Mouse (Mus musculus): ENCODE results near the gene Efcab12. TPM values are rescaled to one million over a fixed set of nuclear protein-coding genes. Genes with fewer than 3 reads are reported as not detected.

Efcab12 gene
- polyA plus RNA-seq, 3 experiments from 2014 or later: 0.31 to 0.47 TPM; not detected in 1

DNA sequence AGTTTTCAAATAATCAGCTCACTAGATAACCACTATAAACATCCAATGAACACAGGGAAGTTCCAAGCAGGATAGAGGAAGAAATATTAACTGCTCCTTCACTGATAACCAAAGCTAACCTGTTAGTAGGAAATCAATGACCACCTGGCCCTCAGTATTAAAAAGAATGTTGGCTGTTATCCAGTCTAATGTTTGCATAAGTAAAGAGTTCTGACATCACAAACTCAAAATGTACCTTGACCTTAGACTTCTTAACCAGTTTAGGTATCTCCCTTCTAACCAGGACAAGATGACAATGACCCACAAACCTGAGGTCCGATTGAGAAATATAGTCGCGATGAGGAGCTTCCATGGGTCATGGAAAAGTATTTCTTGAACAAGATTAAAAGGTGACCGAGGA lies 6.8 kb upstream of the Efcab12 start:
- no peak for ATAC-seq

DNA sequence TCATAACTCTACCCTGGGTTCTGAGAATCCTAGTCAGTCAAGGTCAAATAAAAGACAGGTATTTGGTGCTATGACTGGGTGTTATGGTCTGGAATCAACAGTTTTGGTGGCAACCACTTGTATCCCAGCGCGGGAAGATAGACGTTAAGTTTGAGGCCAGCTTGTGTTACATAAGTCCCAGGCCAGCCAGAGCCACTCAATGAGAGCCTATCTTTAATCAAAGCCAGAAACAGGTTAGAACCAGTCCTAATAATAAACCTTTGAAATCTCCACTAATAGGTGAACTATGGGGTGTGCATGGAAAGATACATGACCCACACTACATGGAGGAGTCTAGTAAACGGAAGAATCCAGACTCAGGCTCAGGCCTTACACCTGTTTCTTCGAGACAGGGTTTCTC lies 533 bp upstream of the Efcab12 start:
- ATAC-seq: no peak

DNA sequence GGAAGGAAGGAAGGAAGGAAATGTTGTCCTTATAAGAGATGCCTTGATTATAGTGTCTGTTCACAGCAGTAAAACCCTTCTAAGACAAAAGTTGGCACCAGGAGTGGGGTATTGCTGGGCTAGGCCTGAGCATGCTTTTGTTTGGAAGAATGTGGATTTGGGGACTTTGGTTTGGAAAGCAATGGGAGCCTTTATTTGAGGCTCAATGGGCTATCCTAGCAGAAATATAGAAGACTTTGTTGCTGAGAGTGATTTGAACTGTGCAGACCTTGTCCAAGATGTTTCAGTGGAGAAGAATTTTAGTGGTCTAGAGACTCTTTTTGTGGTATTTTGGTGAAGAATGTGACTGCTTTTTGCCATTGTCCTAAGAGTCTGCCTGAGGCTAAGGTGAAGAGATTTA lies 4.4 kb downstream of the Efcab12 start:
- no peak for ATAC-seq

DNA sequence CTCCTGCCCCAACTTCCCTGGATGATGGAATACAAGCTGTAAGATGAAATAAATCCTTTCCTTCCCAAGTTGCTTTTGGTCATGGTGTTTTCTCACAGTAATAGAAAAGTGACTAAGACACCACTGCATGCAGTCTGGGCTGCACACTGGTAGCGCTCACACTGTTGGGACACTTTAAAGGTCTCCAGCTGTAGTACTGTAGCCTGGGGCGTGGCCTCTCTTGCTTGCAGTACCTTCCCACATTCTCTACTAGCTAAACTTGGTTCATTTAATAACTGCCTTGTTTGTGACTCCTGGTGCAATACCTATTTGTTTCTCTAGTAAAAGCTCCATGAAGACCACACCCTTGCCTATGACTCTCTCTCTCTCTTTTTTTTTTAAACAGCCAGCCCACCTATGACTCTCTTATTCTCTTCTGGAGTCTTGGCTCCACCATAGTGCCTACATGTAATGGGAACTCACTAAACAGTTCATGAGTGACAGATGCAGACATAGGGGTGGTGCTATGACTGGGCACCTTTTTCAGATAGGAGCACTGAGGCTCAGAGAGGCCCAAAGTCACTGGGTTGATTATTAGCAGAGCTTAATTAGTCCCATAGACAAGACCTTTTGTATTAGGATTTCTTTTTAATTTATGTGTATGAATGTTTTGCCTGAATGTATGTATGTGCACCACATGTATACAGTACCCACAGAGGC lies 5.9 kb downstream of the Efcab12 start:
- ATAC-seq: no peak

DNA sequence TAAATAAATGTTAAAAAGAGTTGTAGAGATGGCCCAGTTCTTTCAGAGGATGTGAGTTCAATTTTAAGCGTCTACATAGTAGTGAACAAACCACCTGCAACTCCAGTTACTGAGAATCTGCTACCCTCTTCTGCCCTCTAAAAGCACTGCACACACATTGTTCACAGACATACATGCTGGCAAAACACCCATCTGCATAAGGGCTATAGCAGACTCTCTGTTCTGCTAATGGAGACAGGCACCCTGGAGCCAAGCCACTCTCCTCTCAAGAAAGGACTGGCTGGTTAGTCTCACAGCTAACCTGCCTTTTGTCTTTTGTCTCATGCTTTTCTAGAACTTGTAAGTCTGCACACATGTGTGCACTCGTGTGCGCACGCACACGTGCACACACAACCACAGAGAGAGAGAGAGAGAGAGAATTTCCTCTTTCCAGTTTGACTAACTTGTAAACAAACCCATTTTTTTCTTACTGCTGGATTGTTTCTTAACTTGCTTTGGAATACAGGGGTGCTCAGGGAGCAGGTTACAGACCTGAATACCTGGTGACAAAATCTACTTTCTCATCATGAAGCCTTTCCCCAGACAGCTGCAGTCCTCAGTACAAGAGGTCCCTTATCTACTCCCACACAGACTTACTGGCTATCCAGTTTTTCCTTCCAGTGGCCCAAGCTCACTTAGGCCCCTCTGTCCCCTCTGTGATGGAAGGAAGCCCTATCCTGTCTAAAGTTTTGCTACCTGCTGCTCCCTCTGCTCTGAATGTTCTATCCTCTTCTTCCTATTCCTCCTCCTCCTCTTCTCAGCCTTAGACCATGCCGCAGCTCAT lies 7.2 kb downstream of the Efcab12 start:
- ATAC-seq: no peak

DNA sequence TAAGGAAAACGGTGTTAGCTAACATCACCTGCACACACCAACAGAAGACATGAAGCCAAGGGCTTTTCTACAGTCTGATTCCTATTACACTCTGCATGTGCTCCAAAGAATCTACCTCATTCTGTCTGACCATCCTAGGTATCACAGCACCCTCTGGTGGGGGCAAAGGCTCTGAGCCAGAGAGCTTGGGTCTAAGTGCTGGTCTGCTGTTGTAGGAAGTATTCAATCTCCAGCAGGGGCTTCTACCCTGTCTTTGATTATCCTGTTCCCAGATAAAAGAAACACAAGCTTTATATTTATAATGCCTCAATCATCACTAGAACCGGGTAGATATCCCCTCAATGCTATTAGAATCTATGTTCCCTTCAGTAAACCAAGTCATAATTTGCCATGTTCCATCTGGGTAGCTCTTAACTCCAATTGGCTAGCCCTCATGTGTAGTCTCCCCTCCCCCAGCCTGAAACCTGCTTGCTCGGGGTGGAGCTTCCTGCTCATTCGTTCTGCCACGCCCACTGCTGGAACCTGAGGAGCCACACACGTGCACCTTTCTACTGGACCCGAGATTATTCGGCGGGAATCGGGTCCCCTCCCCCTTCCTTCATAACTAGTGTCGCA lies 14.3 kb downstream of the Efcab12 start:
- peak; percentile 93 for ATAC-seq

DNA sequence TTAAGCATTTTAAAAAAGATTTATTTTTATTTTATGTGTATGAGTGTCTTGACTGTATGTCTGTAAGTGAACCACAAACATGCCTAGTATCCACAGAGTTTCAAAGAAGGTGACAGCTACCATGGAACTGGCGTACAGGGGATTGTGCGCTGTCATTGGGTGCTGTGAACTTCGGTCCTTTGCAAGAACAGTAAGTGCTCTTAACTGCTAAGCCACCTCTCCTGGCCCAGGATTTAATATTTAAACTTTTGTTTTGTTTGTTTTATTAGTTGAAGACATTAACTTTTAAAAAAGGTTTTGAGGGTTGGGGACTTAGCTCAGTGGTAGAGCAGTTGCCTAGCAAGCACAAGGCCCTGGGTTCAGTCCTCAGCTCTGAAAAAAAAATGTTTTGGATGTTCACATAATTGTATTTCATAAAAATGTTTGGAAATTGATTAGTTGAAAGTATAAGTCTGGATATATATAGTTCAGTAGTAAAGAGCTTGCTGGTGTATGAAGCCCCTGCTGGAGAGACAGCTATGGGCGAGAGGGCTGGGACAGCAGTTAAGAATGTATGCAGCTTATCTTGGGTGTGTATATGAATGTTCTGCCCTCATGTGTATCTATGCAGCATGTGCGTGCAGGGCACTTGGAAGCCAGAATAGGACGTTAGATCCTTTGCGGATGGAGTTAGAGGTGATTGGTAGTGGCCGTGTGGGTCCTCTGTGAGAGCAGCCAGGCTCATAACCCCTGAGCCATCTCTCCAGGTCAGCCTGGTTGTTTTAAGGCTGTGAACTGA lies 16.8 kb downstream of the Efcab12 start:
- no peak for ATAC-seq

DNA sequence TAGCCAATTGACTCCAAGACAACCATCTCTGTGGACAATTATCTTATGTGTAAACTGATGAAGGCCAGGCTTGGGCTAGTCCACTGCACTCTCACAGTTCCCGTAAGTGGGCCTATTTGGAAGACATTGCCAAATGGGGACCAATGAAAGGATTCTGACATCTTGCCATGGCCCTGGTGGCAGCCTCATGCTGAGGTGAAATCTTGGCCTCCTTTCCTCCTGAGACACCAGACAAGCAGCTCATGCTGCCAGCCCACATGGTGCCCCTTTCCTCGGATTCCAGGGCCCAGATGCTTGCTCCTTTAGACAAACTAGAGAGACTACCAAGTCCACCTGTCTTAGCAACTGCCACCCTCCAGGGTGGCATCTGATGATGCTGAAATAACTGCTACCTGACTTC lies 20.1 kb downstream of the Efcab12 start:
- no peak for ATAC-seq

DNA sequence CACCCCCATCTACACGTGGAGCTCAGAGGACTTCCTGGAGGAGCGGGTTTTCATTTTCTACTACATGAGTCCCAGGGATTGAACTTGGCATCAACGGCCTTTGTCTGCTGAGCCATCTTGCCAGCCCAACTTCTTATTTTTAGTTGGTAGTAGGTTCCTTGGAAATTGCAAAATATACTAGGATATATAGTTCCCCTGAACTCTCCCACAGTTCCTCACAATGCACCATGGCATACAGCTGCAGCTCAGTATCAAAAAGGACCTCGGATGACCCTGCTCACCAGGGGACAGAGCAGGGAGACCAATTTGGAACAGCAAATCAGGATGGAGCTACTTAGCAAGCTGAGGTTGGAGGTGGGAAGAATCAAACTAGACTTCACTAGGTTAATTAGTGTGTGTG lies 23.2 kb downstream of the Efcab12 start:
- ATAC-seq: no peak

DNA sequence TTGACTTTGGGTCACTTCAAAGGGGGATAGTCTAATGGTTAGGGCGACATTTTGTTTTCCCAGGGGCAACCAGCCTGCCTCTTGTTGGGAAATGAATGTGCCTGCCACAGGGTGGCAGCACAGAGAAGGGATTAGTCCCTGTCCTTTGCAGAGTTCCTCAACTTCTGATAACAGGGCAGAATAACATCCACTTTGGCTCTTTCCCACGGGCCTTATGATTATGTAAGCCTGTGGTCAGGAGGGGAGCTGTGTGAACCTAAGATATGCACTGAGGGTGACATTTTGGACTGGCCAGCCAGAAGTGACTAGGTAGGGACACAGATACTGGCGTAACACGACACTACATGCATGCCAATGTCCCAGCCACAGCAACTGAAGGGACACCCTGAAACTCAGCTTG lies 24.1 kb downstream of the Efcab12 start:
- ATAC-seq: peak; percentile 63

DNA sequence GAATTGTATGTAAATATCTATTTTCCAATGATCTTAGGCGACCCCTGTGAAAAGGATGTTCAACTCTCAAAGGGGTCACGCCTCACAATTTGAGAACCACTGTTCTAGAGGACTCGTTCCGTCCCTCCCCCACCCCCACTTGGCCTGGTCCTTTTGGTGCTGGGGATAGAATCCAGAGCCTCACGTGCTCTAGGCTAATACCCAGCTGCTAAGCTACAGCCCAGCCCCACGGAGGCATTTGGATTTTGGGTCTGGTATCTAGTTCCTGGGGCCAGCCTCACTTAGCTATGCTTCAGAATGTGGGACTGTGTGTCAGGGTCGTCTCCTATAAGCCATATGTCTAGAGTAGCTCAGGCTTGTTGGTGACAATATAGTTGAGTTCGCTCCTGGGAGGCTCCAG lies 26.6 kb downstream of the Efcab12 start:
- ATAC-seq: no peak

DNA sequence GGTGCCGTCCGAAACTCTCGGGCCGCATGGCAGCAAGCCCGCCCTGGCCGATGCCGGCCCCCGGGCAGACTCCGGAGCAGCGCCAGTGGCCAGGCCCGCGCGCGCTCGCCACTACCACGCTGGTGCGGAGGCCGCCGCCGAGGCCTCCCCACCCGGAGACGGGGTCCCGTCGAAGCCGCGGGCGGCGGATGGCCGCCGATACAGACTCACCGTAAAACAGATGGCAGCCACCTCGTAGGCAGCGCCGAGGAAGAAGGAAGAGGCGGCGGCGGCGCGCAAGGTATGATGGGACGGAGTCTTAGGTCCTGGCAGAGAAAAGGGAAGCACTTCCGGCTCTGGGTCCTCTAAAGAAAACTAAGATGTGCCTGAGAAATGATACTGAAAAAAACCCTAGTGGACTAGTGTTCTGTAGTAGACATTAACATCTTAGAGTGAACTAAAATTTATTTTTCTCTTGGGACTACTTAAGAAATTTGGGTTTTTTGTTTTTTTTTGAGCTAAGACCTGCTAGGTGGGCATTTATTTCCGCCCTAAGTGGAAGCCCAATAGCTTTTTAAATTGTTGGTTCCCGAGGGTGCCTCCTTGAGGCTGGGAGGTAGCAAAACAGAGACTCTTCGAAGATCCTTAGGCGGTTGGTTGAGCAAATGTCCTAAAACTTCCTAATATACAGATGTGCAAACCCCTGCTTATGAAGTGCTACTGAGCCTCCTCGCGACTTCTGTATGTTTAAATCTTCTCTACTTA lies 29.6 kb downstream of the Efcab12 start, which contains the start of gene Rpl32:
Gene Rpl32 (minus strand): TSS at position 260 of the 744 bp plus-strand sequence.
- ATAC-seq: peak; percentile 92

DNA sequence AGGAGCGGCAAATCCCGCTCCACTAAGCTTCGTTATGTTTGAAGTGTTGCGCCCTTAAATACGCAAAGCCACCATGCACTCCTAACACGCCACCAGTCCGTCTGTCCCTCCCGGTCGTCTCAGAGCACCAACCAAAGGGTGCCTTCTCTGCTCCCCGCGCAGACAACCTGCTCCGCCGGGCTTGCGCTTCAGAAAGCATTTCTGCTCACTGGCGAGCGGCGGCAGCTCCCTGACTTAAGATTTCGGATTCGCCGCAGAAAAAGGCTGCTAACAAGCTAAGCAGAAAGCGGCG lies 30.1 kb downstream of the Efcab12 start:
- ATAC-seq: peak; percentile 13

DNA sequence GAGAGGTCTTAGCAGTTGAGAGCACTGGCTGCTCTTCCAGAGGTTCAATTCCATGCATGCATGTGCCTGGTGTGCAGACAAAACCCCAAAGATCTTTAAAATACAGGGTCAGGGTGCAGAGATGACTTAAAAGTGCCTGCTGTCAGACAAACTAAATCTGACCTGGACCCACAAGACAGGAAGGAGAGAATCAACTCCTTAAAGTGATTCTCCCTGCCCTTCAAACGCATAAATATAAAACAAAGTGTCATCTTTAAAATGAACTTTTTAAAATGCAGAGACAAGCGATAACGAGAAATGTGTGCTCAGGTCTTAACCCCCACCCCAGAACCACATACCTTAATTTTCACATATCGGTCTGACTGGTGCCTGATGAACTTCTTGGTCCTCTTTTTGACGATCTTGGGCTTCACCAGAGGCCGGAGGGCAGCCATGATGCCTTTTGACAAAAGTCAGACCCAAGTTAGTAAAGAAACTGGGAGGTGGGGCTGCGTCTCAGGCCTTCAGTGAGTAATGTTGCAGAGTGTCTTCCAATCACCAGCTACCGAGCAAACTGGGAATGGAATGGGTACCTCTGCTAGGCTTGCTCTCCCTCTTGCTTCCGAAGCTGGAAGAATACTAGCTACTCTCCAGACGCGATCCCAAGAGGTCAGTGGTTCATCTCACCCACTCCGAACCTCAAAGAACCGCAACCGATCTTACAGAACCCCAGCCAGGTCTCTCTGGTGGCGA lies 30.6 kb downstream of the Efcab12 start:
- no peak for ATAC-seq

DNA sequence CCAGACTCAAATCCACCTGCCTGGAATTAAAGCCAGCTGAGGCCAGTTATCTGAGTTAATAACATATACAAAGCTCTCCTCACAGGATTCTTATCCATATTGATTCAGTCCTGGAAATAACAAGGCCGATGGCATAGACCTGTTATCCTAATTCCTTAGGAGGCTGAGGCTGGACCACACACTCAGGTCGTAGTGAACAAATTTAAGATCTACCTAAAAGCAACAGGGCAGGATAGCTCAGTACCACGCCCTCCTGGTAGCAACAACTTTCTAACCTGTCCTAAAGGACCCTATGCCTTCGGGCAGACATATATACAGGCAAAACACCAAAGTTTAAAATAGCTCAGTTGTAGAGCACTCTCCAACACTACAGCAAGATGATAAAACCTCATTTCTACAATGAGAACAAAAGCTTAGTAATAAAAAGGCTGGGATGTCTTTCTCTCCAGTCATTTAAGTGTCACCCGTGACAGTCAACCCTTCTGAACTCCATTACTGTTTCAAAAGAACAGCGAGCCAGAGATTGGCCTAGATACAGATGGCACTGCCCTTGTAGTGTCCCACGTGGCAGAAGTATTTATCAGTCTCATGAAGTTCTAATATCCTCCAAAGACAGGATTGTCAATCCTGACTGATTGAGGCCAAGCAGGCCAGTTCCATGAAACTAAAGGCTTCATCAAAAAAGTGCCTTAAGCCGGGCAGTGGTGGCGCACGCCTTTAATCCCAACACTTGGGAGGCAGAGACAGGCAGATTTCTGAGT lies 33.6 kb downstream of the Efcab12 start:
- ATAC-seq: no peak

DNA sequence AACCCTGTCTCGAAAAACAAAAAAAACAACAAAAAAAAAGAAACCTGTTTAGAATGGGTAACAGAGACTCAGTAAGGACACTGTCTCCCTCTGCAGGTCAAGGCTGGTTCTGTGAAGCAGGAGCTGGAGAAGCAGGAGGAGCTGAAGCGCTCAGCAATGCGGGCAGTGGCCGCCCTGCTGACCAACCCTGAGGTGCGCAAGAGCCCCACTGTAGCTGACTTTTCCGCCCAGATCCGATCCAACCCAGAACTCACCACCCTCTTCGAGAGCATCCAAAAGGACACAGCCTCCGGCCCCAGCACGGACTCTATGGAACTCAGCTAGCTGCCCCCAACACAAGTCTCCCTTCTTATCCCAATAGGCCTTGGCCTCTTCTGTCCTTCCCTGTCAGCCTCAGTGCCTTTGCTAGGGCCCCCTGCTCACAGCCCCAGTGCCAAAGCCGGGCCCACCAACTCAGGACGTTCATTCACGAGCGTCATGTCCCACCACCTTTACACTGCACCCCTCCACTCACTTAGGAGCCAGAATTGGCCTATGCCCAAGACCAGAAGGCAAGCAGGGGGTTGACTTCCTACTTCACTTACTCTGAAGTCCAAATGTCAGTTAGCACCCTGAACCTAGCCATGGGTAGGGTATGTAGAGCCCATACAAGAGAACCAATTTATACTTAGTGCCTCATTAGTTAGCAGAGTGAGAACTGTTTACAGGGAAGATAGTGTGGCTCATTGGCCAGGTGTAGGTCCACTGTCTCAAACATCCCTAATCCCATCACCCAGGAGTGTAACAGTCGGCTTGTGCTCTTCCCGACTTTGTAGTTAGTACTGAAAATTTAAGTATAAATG lies 34.5 kb downstream of the Efcab12 start:
- peak; percentile 37 for ATAC-seq

DNA sequence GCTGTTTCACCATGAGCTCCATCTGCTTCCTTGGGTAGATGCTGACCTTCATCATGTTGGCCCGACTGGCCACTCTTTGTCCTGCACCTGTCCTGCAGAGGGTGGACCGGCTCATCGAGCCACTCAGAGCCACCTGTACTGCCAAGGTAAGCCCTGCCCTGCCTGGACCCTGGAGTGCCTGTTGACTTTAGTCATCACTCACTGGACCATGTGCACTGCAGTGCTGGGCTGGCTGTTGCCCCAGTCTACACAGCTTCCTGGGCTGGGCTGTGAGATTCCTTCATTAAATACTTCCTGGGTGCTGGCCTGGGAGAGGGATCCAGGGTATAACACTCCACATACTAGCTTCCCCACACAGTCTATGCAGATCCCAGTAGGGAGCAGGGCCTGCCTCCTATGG lies 36.4 kb downstream of the Efcab12 start:
- no peak for ATAC-seq

DNA sequence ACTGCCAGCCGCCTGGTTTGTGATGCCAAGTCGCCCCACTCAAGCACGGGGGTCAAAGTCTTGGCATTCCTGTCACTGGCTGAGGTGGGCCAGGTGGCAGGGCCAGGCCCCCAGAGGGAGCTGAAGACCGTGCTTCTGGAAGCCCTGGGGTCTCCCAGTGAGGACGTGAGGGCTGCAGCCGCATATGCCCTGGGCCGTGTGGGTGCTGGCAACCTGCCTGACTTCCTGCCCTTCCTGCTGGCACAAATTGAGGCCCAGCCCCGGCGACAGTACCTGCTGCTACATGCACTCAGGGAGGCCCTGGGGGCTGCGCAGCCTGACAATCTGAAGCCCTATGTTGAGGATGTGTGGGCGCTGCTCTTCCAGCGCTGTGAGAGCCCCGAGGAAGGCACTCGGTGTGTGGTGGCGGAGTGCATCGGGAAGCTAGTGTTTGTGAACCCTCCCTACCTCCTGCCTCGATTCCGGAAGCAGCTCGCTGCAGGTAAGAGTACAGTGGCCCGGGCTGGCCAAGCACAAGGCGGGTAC lies 45.5 kb downstream of the Efcab12 start:
- ATAC-seq: peak; percentile 53

DNA sequence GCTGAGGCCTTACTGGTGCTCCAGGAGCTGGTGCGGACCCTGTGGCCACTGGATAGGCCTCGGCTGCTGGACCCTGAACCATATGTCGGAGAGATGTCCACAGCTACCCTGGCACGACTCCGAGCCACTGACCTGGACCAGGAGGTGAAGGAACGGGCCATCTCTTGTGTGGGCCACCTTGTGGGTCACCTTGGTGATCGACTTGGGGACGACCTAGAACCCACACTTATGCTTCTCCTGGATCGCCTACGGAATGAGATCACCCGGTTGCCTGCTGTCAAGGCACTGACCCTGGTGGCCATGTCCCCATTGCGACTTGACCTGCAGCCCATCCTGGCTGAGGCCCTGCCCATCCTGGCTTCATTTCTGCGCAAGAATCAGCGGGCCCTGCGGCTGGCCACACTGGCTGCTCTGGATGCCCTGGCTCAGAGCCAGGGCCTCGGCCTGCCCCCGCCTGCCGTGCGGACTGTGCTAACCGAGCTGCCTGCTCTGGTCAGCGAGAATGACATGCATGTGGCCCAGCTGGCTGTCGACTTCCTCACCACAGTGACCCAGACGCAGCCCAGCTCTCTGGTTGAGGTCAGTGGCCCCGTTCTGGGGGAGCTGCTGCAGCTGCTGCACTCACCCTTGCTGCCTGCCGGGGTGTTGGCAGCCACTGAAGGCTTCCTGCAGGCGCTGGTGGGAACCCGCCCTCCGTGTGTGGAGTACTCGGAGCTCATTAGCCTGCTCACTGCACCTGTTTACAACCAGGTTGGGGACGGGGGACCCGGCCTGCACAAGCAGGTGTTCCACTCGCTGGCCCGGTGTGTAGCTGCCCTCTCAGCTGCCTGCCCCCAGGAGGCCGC lies 46.1 kb downstream of the Efcab12 start:
- peak; percentile 19 for ATAC-seq

Measured in inflammation-experienced regulatory T-cells, adult 6 months (primary cell).